Mouse (Mus musculus) left cerebral cortex, postnatal 4 days (tissue): ENCODE measurements around the gene Gm10912. TPM values are rescaled to one million over a fixed set of nuclear protein-coding genes. Genes with fewer than 3 reads are reported as not detected.
"Not testable (repeated sequence)": the region's sequence is repeated elsewhere in the genome, so short reads cannot be mapped to it uniquely, and the experiment has no call there.

Experiments
- DNase-seq: peaks from one replicate; pipeline ENCODE4 v3.0.0-alpha.2; 2022
- intact Hi-C: fragments of 180-260 bp; cut with DNase I; formaldehyde crosslinking; loops from one replicate; pipeline ENCODE4 v1.15.1; 2025
- total RNA-seq, 2 experiments: library from RNA; stranded (reverse); gene quantifications; 2 replicates each; pipeline ENCODE4 v1.2.3; 2021

Gm10912 gene
- under 1 TPM in 1 of 2 experiments, not detected in 1; 0.22 TPM for total RNA-seq

DNA sequence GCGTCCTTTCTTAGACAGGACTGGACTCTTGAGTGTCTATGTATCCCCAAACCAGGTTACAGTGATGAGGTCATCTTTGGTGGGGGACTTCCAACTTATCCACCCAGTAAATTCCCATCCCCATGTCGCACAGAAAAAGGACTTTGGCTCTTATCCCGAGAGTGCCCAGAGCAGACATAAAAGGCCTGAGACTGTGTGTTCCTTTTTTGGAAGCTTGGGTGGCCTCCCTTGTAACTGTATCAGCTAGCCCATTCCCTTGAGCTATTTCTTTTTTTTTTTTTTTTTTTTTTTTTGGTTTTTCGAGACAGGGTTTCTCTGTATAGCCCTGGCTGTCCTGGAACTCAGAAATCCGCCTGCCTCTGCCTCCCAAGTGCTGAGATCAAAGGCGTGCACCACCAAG is at the start of gene Gm10912:
TSS of gene Gm10912 (plus strand) at position 301 of the 400 bp plus-strand sequence.
- DNase-seq, intact Hi-C loops: not testable (repeated sequence)

DNA sequence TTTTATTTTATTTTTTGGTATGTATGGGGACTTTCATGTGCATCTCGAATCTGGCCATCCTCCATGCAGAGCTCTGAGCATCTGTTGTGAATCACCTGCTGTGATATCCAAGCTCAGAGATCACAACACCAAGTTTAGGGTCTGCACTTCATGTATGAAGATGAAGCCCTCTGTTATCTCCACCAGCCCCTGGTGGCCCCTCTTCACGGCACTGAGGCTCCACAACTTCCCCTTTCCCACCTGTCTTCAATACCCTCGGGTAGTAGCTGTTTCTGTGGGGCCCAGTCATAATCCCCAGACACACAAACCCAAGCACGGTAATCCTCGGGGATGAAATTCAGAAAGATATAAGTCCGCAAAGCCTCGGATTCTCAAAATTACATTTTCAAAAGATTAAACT is 42.5 kb upstream of the Gm10912 start:
- DNase-seq, result no peak
- intact Hi-C loops, result no loop called here

DNA sequence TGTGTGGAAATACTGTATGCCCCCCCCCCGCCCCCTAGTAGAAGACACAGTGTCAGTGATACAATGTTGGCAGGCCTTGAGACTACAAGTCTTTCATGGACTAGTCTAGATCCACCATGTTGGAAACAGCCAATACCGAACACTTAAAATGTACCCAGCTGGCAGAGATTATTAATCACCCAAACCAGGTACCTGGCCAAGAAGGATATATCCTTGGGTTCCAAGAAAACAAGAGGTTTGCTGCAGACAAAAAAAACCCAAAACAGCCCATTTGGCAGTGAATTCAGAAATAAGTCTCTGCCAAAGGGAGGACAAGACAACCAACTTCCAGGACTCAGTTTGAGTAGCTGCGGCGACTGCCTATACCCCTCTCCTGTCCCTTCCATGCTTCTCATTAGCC is 41.0 kb upstream of the Gm10912 start:
- intact Hi-C loops, result no loop called here
- no peak for DNase-seq

DNA sequence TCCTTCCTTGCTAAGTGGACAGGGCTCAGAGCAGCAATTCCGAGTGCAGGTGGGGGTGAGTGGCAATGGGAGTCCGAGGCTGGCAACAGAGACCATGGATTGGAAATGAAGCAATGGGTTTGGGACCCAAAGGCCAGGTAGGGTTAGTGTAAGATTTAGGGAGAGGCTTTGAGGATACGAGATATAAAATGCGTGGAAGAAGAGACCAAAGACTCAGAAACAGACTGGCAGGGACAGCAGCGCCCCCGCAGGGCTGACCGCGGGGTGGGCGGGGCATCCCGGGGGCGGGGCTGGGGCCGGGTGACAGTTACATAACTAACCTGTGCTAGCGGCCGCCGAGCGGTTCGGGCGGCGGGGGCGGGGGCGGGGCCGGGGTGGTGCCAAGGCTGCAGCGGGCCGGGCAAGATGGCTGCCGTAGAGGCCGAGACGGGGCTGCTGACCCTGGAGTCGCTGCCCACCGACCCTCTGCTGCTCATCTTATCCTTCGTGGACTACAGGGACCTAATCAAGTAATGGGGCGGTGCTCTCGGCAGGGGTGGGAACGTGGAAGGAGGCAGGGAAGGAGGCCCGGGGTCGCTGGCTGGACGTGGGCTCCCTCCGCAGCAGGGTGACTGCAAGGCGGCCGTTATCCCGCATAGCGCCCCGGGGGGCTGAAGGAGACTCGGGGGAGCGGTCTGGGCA is 38.0 kb upstream of the Gm10912 start, which contains the start of gene Fbxo3:
TSS of gene Fbxo3 (plus strand) at position 264 of the 681 bp plus-strand sequence.
- intact Hi-C loops, result no loop called here
- peak; percentile 89 for DNase-seq

DNA sequence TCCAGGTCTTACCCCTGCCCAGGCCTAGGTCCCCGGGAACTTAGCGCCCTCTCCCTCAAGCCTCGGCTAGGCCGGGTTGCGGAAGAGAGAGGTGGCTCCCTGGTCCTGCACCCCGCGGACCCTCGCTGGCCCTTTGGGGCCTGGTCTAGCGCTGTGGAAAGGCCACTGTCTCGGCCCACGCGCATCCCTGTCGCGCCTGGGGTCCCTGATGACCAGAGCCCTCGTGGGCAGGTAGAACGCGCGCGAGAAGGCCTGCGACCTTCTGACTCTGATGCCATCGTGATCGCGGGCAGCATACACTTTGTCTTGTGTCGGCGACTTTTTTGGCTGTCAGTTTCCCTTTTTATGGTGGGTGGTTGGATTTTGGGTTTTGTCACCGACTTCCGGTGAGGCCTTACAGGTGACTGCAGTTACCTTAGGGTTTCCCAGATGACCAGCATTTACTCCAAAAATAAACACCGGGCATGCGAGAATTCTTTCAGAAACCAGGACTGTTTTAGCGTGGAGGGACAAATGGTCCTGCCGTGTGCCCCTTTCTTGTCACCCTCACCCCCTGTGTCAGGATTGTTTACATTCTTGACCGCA is 37.4 kb upstream of the Gm10912 start, which contains the start of gene 4931422A03Rik:
TSS of gene 4931422A03Rik (minus strand) at position 223 of the 585 bp plus-strand sequence.
- intact Hi-C loops, result no loop called here
- DNase-seq, result no peak

DNA sequence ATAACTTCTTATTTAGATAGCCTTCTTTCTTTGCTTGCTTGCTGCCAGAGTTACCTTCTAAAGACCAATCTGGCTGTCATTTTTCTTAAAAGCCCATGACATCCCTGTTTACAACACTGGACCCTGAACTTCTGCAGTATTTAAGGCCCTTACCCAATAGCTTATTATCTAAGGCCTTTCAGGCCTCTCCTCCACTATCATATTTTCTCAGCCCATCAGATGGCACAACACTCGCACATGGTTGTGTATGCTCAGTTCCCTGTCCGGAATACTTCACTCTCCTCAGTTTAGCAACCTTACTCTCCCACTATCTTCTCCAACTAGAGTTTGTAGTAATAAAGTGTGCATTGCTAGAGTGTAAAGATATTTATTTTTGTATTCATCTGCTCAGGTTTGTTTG is 36.6 kb upstream of the Gm10912 start:
- no peak for DNase-seq
- intact Hi-C loops, result no loop called here

DNA sequence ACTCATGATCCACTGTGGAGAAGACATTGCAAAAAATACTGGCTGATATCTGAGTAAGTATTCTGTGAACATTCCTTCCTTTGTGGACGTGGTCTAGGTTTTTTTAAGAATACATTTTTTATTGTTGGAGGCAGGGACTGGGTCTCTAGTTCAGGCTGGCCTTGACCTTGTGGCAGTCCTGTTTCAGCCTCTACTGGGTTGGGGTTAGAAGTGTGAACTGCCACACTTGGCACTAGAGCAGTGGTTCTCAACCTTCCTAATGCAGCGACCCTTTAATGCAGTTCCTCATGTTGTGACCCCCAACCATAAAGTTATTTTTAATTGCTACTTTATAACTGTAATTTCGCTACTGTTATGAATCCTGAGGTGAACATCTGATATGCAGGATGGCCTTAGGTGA is 35.2 kb upstream of the Gm10912 start:
- DNase-seq, result no peak

DNA sequence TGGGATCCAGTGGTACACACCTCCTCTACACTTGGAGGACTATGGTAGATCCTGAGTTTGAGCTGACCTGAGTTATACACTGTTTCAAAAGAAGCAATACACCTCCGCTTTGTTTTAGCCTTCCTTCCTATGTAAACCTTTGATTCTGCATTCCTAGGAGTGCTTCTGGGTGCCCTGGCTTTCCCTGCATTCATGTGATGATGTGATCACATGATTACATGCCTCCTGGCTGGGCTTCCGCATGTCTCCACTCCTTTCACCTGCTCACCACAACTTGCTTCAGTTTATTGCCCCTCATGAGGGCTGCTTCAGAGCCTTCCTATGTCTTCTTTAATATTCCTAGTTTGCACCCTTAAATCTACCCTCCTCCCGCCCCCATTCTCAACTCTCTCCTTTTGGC is 33.6 kb upstream of the Gm10912 start:
- no peak for DNase-seq
- intact Hi-C loops, result loop anchor here (10.0 kb wide), 1 partner anchor 393 kb away; no protein-coding TSS in a partner anchor

More for the DNA sequence above, 35.2 kb upstream of the Gm10912 start:
- intact Hi-C loops, result loop anchor here (10.0 kb wide), 1 partner anchor 394 kb away; no protein-coding TSS in a partner anchor

DNA sequence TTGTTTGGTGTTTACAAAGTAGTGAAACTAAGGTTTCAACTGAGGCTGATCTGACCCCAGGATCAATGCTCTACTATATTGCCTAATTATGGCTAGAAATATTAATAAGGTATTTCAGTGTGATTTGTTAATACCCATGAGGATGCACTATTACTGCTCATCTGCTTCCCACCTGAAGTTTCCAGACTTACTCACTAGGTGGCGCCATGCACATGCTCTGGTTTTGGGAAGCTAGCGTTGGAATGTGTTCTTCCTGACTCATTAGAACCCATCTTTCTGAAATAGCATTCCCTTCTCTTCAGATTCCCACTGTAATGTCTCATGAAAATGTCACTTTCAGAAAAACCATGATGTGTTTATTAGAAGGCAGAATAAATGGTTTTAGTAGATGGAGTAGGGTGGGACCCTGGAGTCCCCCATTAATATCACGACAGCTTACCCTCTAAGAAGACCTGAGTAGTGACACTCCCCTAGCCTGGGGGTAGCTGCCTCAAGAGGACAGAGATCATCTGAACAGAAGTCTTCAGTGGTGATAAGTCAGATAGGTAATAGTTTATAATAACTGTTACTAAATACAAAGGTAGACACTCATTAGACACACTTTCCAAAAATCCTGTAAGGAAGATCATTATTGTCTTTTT is 30.7 kb upstream of the Gm10912 start:
- peak; percentile 47 for DNase-seq

DNA sequence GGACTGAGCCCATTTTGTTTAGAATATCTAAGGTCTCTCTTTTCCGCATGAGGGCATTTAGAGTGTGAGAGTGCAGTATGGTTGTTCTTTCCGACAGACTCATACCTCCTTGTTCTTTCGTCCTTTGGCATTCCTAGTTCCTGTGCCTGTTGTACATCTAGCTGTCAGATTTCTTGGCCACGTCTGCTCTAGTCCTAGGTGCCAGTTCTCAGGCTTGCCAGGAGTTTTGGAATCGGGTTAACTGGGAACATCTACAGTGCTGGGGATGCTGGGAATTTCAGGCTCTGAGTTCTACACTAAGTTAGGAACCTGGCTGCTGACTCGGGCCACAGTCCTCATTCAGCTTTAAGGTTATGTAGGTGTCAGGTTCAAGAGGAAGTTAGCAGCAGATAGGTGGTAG is 30.0 kb upstream of the Gm10912 start:
- intact Hi-C loops, result loop anchor here (10.0 kb wide), 1 partner anchor 389 kb away; no protein-coding TSS in a partner anchor

More for the DNA sequence above, 30.7 kb upstream of the Gm10912 start:
- intact Hi-C loops, result loop anchor here (10.0 kb wide), 1 partner anchor 390 kb away; no protein-coding TSS in a partner anchor

DNA sequence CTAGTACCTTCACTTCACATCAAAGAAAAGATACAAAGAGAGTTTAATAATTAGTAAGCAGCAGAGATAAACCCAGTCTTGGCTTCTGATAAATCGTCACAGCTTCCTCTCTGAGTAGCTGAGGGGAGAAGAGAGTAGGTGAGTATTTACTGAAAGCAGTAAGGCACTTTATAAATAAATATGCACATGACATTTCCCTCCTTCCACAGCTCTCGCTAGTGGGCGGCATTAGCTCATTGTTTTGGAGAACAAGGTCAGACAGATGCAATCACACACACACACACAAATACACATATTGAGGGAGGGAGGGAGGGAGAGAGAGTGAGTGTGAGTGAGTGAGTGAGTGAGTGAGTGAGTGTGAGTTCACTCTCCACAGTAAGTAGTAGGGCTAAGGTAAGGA is 29.3 kb upstream of the Gm10912 start:
- intact Hi-C loops, result loop anchor here (10.0 kb wide), 1 partner anchor 388 kb away; no protein-coding TSS in a partner anchor

More for the DNA sequence above, 30.0 kb upstream of the Gm10912 start:
- DNase-seq, result no peak

DNA sequence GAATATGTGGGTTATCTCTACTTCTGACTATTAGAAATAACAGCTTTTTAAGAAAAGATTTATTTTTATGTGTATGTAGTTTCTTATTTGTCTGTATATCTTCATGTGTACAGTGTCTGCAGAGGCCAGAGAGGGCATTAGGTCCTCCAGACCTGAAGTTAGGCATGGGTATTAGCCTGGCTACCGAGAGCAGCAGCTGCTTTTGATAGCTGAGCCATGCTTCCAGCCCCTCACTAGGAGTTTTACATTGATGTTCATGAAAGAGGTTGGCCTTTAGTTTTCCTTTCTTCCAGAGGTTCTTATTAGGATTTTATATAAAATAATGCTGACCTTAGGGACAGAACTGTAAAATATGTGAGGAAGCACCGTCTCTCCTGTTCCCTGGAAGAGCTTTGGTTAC is 27.4 kb upstream of the Gm10912 start:
- intact Hi-C loops, result loop anchor here (10.0 kb wide), 1 partner anchor 387 kb away; no protein-coding TSS in a partner anchor
- no peak for DNase-seq

More for the DNA sequence above, 29.3 kb upstream of the Gm10912 start:
- DNase-seq, result no peak

DNA sequence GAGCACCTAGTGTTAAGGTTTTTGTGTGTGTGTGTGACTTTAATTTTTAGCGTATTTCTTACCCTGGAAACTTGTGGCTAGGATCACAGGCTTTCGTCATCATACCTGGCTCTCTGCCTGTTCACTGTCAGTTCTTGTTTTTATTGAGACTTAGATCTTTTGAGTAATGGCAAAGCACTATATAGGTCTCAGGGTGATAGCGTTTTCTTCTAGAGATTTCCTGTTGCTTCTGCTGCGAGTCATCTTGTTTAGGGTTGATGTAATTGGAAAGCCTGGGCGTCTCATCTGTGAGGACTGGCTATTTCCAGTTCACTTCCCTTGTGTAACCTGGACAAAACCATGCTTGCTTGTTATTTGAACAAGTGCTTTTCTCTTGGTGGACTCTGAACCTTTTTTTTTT is 24.0 kb upstream of the Gm10912 start:
- intact Hi-C loops, result no loop called here
- no peak for DNase-seq

DNA sequence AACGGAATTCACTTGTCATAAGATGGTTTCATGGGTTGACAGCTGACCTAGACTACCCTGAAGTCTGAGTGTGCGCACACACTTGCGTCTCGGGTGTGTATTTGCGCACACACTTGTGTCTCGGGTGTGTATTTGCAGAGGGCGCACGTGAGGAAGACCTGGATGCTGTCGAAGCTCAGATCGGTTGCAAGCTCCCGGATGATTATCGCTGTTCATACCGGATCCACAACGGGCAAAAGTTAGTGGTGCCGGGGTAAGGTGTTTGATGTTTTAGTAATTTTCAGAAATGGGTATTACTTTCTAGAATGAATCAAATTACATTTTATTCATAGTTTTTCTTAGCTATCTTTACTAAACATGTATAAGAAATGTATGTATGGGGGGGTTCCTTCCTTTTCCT is 22.9 kb upstream of the Gm10912 start:
- intact Hi-C loops, result no loop called here
- DNase-seq, result no peak

DNA sequence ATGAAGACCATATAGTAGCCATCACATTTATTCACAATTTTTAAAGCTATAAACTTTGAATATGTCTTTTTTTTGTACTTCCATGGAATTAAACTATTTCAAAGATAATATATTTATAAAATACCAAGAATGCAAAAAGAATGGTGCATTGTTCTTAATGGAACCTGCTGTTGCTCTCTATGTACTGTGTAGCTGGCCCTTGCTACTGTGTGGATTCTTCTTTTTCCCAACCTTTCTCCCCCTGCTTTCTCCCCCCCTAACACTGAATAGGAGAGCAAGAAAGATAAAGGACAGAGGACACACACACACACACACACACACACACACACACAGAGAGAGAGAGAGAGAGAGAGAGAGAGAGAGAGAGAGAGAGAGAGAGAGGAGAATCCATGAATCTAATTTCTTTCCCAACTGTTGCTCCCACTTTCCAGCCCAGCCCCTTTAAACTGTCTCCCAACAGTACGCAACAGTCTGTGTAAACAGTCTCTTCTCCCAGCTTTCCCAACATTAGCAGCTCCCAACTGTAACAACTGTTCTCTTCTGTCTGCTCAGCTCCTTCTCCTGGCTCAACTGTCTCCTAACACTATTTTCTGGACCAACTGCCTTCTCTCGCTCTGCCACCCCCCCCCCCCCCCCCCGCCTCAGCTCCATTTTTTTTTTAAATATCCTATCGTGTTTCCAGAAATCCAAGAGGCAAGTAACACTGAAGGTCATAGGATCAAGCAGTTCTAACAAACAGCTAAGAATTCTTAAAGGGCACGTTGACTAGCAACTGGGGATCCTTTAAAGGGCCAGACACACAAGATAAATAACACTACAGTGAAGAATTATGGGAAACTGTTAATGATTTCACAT is 21.8 kb upstream of the Gm10912 start:
- intact Hi-C loops, result no loop called here
- DNase-seq, result no peak

DNA sequence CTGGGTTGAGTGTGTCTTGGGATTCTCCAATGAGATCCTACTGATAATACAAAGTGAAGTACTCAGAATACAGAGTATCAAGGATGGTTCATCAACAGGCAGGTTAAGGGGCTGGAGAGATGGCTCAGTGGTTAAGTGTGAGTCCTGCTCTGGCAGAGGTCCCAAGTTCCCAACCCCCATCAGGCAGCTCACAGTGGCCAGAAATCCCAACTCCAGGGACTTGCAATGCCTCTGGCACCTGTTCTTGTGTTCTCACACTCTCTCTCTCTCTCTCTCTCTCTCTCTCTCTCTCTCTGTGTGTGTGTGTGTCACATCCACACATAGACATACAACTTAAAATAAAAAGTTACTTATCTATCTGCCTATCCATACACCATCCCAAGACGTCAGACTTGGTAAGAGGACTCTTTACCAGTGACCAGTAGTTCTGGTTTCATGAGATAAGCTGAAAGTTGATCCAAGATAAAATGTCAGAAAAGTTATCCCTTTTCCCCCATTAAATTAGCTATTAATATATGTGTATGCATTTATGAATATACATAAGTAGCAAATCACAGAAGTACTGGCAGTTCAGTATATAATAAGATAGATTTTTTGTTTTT is 21.0 kb upstream of the Gm10912 start:
- DNase-seq, result no peak
- intact Hi-C loops, result no loop called here

DNA sequence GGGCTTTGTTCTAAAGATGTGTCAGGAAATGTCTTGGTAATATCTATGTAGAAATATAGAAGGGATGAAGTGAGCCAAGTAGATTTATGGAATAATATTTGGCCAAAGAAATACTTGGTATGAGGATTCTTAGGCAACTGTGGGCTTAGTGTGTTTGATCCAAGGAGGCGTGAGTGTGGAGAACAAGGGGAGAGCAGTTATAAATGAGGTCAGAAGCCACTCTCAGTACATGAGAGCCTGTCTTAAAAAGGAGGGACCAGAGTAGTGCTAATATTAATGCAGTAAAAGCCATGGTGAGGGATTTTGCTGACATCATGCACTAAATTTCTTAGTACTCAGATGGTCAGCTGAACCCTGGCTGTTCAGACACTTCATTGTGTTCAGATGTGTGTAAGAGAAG is 7.2 kb upstream of the Gm10912 start:
- no peak for DNase-seq
- intact Hi-C loops, result no loop called here

DNA sequence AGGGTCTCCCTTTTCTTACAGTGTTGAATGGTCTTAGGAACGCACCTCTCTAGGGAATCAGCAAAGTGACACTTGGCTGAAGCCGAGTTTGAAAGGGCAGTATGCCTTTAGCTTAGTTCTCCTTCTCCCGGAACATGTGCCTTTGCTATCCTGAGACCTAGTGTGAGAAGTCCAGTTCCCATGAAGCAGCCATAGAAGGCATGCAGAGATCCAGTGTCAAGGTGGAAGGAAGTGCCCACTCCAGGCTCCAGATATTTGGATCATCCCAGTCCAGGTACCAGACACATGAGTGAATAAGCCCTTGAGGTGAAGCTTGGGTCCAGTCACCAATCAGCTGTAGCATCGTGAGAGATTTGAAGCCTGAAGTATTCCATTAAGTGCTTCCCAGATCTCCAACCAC is 6.7 kb upstream of the Gm10912 start:
- intact Hi-C loops, result no loop called here
- DNase-seq, result no peak

DNA sequence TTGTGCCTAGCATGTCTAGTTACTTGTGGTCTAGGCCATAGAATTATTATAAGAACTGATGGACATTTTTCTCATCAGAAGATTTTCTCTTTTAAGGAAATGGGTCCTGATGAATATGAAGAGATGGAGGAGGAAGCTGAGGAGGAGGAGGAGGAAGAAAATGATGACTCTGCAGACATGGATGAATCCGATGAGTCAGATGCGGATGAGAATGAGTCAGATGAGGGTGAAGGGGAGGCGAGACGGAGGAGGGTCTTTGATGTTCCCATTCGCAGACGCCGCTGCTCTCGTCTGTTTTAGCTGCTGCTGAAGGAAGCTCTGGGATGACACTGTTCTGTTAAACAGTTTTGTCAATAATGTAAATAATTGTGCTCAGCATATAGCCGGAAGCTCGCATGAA is 5.8 kb upstream of the Gm10912 start:
- intact Hi-C loops, result no loop called here

DNA sequence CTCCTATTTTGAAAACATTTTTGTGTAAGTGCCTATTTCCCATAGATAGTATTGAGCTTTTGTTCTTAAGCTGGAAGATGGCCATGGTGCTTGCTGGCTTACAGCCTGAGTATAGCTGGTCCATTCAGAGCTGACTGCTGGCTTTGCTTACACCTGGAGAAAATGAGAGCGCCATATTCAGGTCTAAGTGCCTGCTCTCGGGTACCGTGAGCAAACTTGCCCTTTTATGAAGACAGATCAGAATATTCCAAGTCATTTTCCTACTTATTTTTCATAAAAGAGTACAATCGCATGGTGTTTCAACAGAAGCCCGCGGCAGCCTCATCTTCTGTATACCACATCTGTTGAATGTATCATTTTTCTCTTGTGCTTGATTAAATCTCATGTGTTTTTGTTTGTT is 4.6 kb upstream of the Gm10912 start:
- intact Hi-C loops, result no loop called here

More for the DNA sequence above, 5.8 kb upstream of the Gm10912 start:
- no peak for DNase-seq

More for the DNA sequence above, 4.6 kb upstream of the Gm10912 start:
- no peak for DNase-seq
